Comparison of ENCODE assay signal across 26 mouse cellular contexts in genomic region chr4:48781099-48781498, GRCm38 (mm10).
DNase-seq lines count a peak whose midpoint lies in the region; ATAC-seq and TF ChIP-seq lines count a peak whose summit lies in the region.
"Had no signal": no experiment of that assay in that cellular context is flagged by ENCODE, and none has a peak within 500 bp of the region (broad histone marks: within the 10 kb centered on the region; RNA-seq: fewer than 3 reads in every experiment).

No protein-coding gene starts in this region.

- TF ChIP-seq CTCF in midbrain, postnatal 0 days (IDR thresholded peaks at IDR 0.05): no peak

- H3K27me3 ChIP-seq in embryonic facial prominence, embryonic 14.5 days (replicated peaks; ENCODE audit: control insufficient read depth, insufficient read depth, low read length): no peaks in the 10 kb centered on the region
- H3K27me3 ChIP-seq in embryonic facial prominence, embryonic 10.5 days (replicated peaks; ENCODE audit: low read depth, poor library complexity, severe bottlenecking): no peaks in the 10 kb centered on the region
- no peaks in the 10 kb centered on the region for H3K27me3 ChIP-seq in midbrain, postnatal 0 days (ENCODE audit: insufficient read depth, low read length)
- H3K27me3 ChIP-seq in midbrain, embryonic 15.5 days (replicated peaks): no peaks in the 10 kb centered on the region
- no peaks in the 10 kb centered on the region for H3K27me3 ChIP-seq in heart, embryonic 11.5 days (ENCODE audit: control insufficient read depth, insufficient read depth, low read length)
- H3K27me3 ChIP-seq: embryonic facial prominence, embryonic 13.5 days; heart, embryonic 13.5 days; hindbrain, embryonic 12.5 days; hindbrain, embryonic 15.5 days had no signal

- H3K9ac ChIP-seq in embryonic facial prominence, embryonic 14.5 days (ENCODE audit: low read depth, low read length): no peak overlapping the region
- no peak overlapping the region for H3K9ac ChIP-seq in midbrain, postnatal 0 days (replicated peaks; ENCODE audit: low read length, poor library complexity, severe bottlenecking)
- H3K9ac ChIP-seq in midbrain, embryonic 15.5 days: no peak overlapping the region
- H3K9ac ChIP-seq in heart, embryonic 11.5 days (ENCODE audit: low read depth, low read length): no peak overlapping the region
- H3K9ac ChIP-seq: embryonic facial prominence, embryonic 13.5 days; heart, embryonic 13.5 days; hindbrain, embryonic 12.5 days; hindbrain, embryonic 15.5 days had no signal

- H3K36me3 ChIP-seq in embryonic facial prominence, embryonic 14.5 days (ENCODE audit: control insufficient read depth, insufficient read depth, low read length): no peaks in the 10 kb centered on the region
- H3K36me3 ChIP-seq in embryonic facial prominence, embryonic 10.5 days (replicated peaks): no peaks in the 10 kb centered on the region
- no peaks in the 10 kb centered on the region for H3K36me3 ChIP-seq in midbrain, postnatal 0 days (ENCODE audit: insufficient read depth, low read length)
- no peaks in the 10 kb centered on the region for H3K36me3 ChIP-seq in midbrain, embryonic 15.5 days (replicated peaks)
- H3K36me3 ChIP-seq in heart, embryonic 11.5 days (ENCODE audit: control insufficient read depth, insufficient read depth, low read length): no peaks in the 10 kb centered on the region
- H3K36me3 ChIP-seq: embryonic facial prominence, embryonic 13.5 days; G1E; heart, embryonic 13.5 days; hindbrain, embryonic 12.5 days; hindbrain, embryonic 15.5 days had no signal

- no peak overlapping the region for H3K27ac ChIP-seq in embryonic facial prominence, embryonic 14.5 days (replicated peaks; ENCODE audit: low read depth, low read length)
- H3K27ac ChIP-seq in embryonic facial prominence, embryonic 10.5 days (replicated peaks): no peak overlapping the region
- no peak overlapping the region for H3K27ac ChIP-seq in midbrain, postnatal 0 days (ENCODE audit: low read depth, low read length)
- H3K27ac ChIP-seq in midbrain, embryonic 15.5 days: no peak overlapping the region
- H3K27ac ChIP-seq in heart, embryonic 11.5 days (ENCODE audit: low read depth, low read length): no peak overlapping the region
- H3K27ac ChIP-seq: embryonic facial prominence, embryonic 13.5 days; heart, embryonic 13.5 days; hindbrain, embryonic 12.5 days; hindbrain, embryonic 15.5 days had no signal

- no peak overlapping the region for H3K4me3 ChIP-seq in embryonic facial prominence, embryonic 14.5 days (ENCODE audit: low read depth, low read length)
- H3K4me3 ChIP-seq in embryonic facial prominence, embryonic 10.5 days: no peak overlapping the region
- no peak overlapping the region for H3K4me3 ChIP-seq in midbrain, postnatal 0 days (ENCODE audit: low read depth, low read length)
- H3K4me3 ChIP-seq in midbrain, embryonic 15.5 days: no peak overlapping the region
- H3K4me3 ChIP-seq in heart, embryonic 11.5 days (ENCODE audit: low read depth, low read length): no peak overlapping the region
- H3K4me3 ChIP-seq: embryonic facial prominence, embryonic 13.5 days; heart, embryonic 13.5 days; hindbrain, embryonic 12.5 days; hindbrain, embryonic 15.5 days had no signal

- H3K9me3 ChIP-seq in embryonic facial prominence, embryonic 14.5 days (ENCODE audit: control insufficient read depth, low read length): no peaks in the 10 kb centered on the region
- no peaks in the 10 kb centered on the region for H3K9me3 ChIP-seq in embryonic facial prominence, embryonic 10.5 days
- no peaks in the 10 kb centered on the region for H3K9me3 ChIP-seq in midbrain, postnatal 0 days (ENCODE audit: low read length)
- no peaks in the 10 kb centered on the region for H3K9me3 ChIP-seq in midbrain, embryonic 15.5 days
- H3K9me3 ChIP-seq in heart, embryonic 11.5 days (replicated peaks; ENCODE audit: control insufficient read depth, low read length): no peaks in the 10 kb centered on the region
- H3K9me3 ChIP-seq: embryonic facial prominence, embryonic 13.5 days; heart, embryonic 13.5 days; hindbrain, embryonic 12.5 days; hindbrain, embryonic 15.5 days had no signal

- H3K4me2 ChIP-seq in embryonic facial prominence, embryonic 14.5 days (ENCODE audit: low read depth, low read length): no peak overlapping the region
- no peak overlapping the region for H3K4me2 ChIP-seq in midbrain, postnatal 0 days (ENCODE audit: low read depth, low read length, poor library complexity, severe bottlenecking)
- no peak overlapping the region for H3K4me2 ChIP-seq in midbrain, embryonic 15.5 days
- H3K4me2 ChIP-seq in heart, embryonic 11.5 days: no peak overlapping the region
- H3K4me2 ChIP-seq: embryonic facial prominence, embryonic 13.5 days; heart, embryonic 13.5 days; hindbrain, embryonic 12.5 days; hindbrain, embryonic 15.5 days had no signal

- no peak for DNase-seq in embryonic facial prominence, embryonic 14.5 days (ENCODE audit: low spot score)
- no peak for DNase-seq in embryonic facial prominence, embryonic 10.5 days (ENCODE audit: low spot score)
- no peak for DNase-seq in frontal cortex, adult 2 months (ENCODE audit: extremely low spot score in 1 of 2, low spot score in 1 of 2)
- peak; percentile 19 for DNase-seq in midbrain, postnatal 0 days (ENCODE audit: low spot score)
- no peak for DNase-seq in cerebellum, postnatal 14 days
- DNase-seq: adrenal gland, adult 2 months; adrenal gland, postnatal 14 days; cerebellum, adult 18-20 months; cerebellum, adult 9-10 months; cerebellum, postnatal 25 days; gastrocnemius, postnatal 10 days; gastrocnemius, postnatal 36 days; heart, adult 18-20 months; kidney, adult 18-20 months; kidney, adult 9 months had no signal

- H3K4me1 ChIP-seq in embryonic facial prominence, embryonic 14.5 days (ENCODE audit: control insufficient read depth, insufficient read depth, low read length): no peaks in the 10 kb centered on the region; the same call in 1 of the 2 replicates
- peaks cover 4% of the 10 kb centered on the region for H3K4me1 ChIP-seq in embryonic facial prominence, embryonic 10.5 days
- H3K4me1 ChIP-seq in midbrain, postnatal 0 days (ENCODE audit: insufficient read depth, low read length): no peaks in the 10 kb centered on the region
- no peaks in the 10 kb centered on the region for H3K4me1 ChIP-seq in midbrain, embryonic 15.5 days
- no peaks in the 10 kb centered on the region for H3K4me1 ChIP-seq in heart, embryonic 11.5 days (ENCODE audit: control insufficient read depth, insufficient read depth, low read length)
- H3K4me1 ChIP-seq: embryonic facial prominence, embryonic 13.5 days; heart, embryonic 13.5 days; hindbrain, embryonic 15.5 days had no signal

- ATAC-seq in embryonic facial prominence, embryonic 14.5 days (ENCODE audit: low read depth): peak; percentile 23; the same call in 1 of the 2 replicates
- peak; percentile 34; the same call in 1 of the 2 replicates for ATAC-seq in frontal cortex, adult (ENCODE audit: low TSS enrichment)
- no peak for ATAC-seq in midbrain, postnatal 0 days (ENCODE audit: low FRiP score)
- ATAC-seq in midbrain, embryonic 15.5 days (replicated peaks): no peak
- ATAC-seq in heart, embryonic 11.5 days (replicated peaks; ENCODE audit: insufficient number of reproducible peaks, low FRiP score, low TSS enrichment): no peak
- ATAC-seq: forebrain, embryonic 14.5 days; inflammation-experienced regulatory T-cells, adult 6 months; intestine, embryonic 16.5 days had no signal

- WGBS in embryonic facial prominence, embryonic 14.5 days: 49% methylated on average over 4 of the region's 4 CpGs
- WGBS in embryonic facial prominence, embryonic 10.5 days: 78% methylated on average over 4 of the region's 4 CpGs
- WGBS in midbrain, postnatal 0 days: 69% methylated on average over 4 of the region's 4 CpGs
- 69% methylated on average over 4 of the region's 4 CpGs for WGBS in midbrain, embryonic 15.5 days
- WGBS in heart, embryonic 11.5 days (ENCODE audit: insufficient replicate concordance): 62% methylated on average over 4 of the region's 4 CpGs

Comparison
In these comparisons a context has a peak if more than half of its experiments do, and no peak if none do; other contexts are left out.
1. ATAC-seq: peak in embryonic facial prominence, embryonic 14.5 days (single experiment) and frontal cortex, adult (single experiment); none in midbrain, postnatal 0 days (single experiment), midbrain, embryonic 15.5 days (single experiment) and heart, embryonic 11.5 days (single experiment).